In the genomic region with DNA sequence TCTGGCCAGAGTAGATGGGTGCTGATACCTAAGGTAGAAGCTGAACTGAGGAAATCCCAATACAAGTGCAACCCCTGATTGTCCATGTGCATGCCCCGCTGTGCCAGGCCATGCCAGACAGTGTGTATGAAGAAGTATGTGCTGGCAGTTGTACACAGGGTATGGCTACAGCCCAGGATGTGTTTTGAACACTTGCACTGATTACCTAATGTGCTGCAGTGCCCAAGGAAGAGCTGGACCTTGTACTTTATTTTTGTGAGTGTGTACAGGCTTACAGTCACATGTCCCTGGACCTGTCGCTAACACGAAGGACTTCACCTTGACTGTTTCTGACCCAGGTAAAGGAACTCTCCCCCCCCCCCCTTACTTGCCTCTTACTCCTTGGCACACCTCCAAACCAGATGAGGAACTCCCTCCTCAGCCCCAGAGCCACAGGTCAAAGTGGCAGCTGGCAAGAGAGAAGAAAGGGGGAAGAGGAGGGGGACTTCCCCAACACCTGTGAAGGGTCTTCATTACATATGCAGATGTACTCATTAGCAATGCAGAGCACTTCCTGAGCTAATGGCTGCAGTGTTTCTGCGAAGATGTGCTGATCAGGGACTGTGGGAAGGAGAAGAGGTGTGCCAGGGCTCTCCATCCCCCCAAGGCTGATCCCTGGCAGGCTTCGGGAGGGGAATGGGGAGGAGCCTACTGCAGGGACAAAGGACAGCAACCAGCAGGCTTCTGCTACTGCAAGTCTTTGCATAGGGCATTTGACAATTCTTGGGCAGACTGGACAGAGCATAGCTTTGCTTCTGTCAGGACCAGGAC, we compare ENCODE assay signal across 10 mouse cellular contexts. TPM values are rescaled to one million over a fixed set of nuclear protein-coding genes. Genes with fewer than 3 reads are reported as not detected.
A peak's percentile ranks its signal among the peaks of the same experiment; 100 is the strongest.
DNase-seq lines count a peak whose midpoint lies in the region; ATAC-seq and TF ChIP-seq lines count a peak whose summit lies in the region.
"Had no signal": no experiment of that assay in that cellular context is flagged by ENCODE, and none has a peak within 500 bp of the region (broad histone marks: within the 10 kb centered on the region; RNA-seq: fewer than 3 reads in every experiment).

No protein-coding gene starts in this region.

- no peaks in the 10 kb centered on the region for H3K36me3 ChIP-seq in kidney, embryonic 15.5 days
- no peaks in the 10 kb centered on the region for H3K36me3 ChIP-seq in stomach, postnatal 0 days (ENCODE audit: control insufficient read depth, insufficient read depth, low read length)
- H3K36me3 ChIP-seq: embryonic facial prominence, embryonic 15.5 days; liver, embryonic 15.5 days had no signal

- H3K9ac ChIP-seq in kidney, embryonic 15.5 days: 0 out of 2 replicates have a peak overlapping the region, but pooled peaks have one; percentile 14
- 0 out of 2 replicates have a peak overlapping the region, but pooled peaks have one; percentile 13 for H3K9ac ChIP-seq in stomach, postnatal 0 days (ENCODE audit: low read length)
- H3K9ac ChIP-seq: embryonic facial prominence, embryonic 15.5 days; liver, embryonic 15.5 days had no signal

- H3K4me3 ChIP-seq in kidney, embryonic 15.5 days (replicated peaks): no peak overlapping the region
- no peak overlapping the region for H3K4me3 ChIP-seq in stomach, postnatal 0 days (ENCODE audit: low read depth, low read length)
- H3K4me3 ChIP-seq: embryonic facial prominence, embryonic 15.5 days; liver, embryonic 15.5 days had no signal

- TF ChIP-seq EP300 in stomach, postnatal 0 days (optimal IDR thresholded peaks at IDR 0.05): no peak

- TF ChIP-seq CTCF in stomach, postnatal 0 days (IDR thresholded peaks at IDR 0.05; ENCODE audit: low read depth): no peak

- peak; percentile 40 for ATAC-seq in kidney, embryonic 15.5 days (replicated peaks; ENCODE audit: low FRiP score)
- ATAC-seq in stomach, postnatal 0 days (ENCODE audit: low FRiP score, low TSS enrichment): no peak

- 25% methylated on average over 5 of the region's 5 CpGs for WGBS in kidney, embryonic 15.5 days
- 37% methylated on average over 5 of the region's 5 CpGs for WGBS in stomach, postnatal 0 days

- H3K4me1 ChIP-seq in kidney, embryonic 15.5 days: peaks cover 43% of the 10 kb centered on the region
- H3K4me1 ChIP-seq in stomach, postnatal 0 days (replicated peaks; ENCODE audit: control insufficient read depth, insufficient read depth): peaks cover 3% of the 10 kb centered on the region; the same call in 1 of the 2 replicates
- H3K4me1 ChIP-seq: liver, embryonic 15.5 days had no signal

- peak; percentile 55 for DNase-seq in adrenal gland, postnatal 14 days
- DNase-seq in adrenal gland, postnatal 4 days (ENCODE audit: low spot score in 2 of 2): no peak
- peak; percentile 73 to 75 for DNase-seq in spleen, postnatal 36 days (ENCODE audit: low spot score in 2 of 2)
- no peak for DNase-seq in spleen, postnatal 14 days (ENCODE audit: low spot score in 2 of 2)
- no peak for DNase-seq in stomach, postnatal 0 days (ENCODE audit: low spot score)
- DNase-seq in gastrocnemius, adult 8-10 months (ENCODE audit: low spot score in 2 of 2): no peak
- DNase-seq in cerebellum, postnatal 25 days: no peak

- H3K4me2 ChIP-seq in kidney, embryonic 15.5 days: peak overlapping the region; percentile 21; the same call in 1 of the 2 replicates
- H3K4me2 ChIP-seq in stomach, postnatal 0 days (replicated peaks; ENCODE audit: low read depth): no peak overlapping the region
- H3K4me2 ChIP-seq: embryonic facial prominence, embryonic 15.5 days; liver, embryonic 15.5 days had no signal

- no peaks in the 10 kb centered on the region for H3K9me3 ChIP-seq in kidney, embryonic 15.5 days (replicated peaks)
- H3K9me3 ChIP-seq in stomach, postnatal 0 days (ENCODE audit: control insufficient read depth, low read length): no peaks in the 10 kb centered on the region
- H3K9me3 ChIP-seq: embryonic facial prominence, embryonic 15.5 days; liver, embryonic 15.5 days had no signal

- peaks cover 34% of the 10 kb centered on the region for H3K27me3 ChIP-seq in kidney, embryonic 15.5 days
- no peaks in the 10 kb centered on the region for H3K27me3 ChIP-seq in stomach, postnatal 0 days (ENCODE audit: control insufficient read depth, insufficient read depth, low read length)

- peak overlapping the region; percentile 78 for H3K27ac ChIP-seq in kidney, embryonic 15.5 days
- no peak overlapping the region for H3K27ac ChIP-seq in stomach, postnatal 0 days (replicated peaks)
- H3K27ac ChIP-seq: embryonic facial prominence, embryonic 15.5 days; liver, embryonic 15.5 days had no signal

RNA-seq across cellular contexts. Expression of a gene that starts 32.4 kb away (rescaled TPM):
- total RNA-seq in adrenal gland, postnatal 14 days (2021): 10.9 and 17.6 TPM in 2 replicates
- total RNA-seq in adrenal gland, postnatal 4 days (2021): 10 to 100 TPM; 17.7 to 19.0 TPM
- polyA plus RNA-seq in kidney, embryonic 15.5 days (2015; fragmentation: Nextera tagmentation; extraction: Ambion mirVana): 17.7 and 18.0 TPM in 2 replicates
- polyA plus RNA-seq in stomach, postnatal 0 days (2015; fragmentation: Nextera tagmentation; extraction: Ambion mirVana): 10.6 and 11.2 TPM in 2 replicates
- 10 to 100 TPM in 3 of 4 experiments, 1 to 10 TPM in 1; 10.0 to 19.3 (median 12.3) TPM for total RNA-seq in gastrocnemius, adult 8-10 months (2022)

Comparison
In these comparisons a context has a peak if more than half of its experiments do, and no peak if none do; other contexts are left out.
1. DNase-seq: peak in adrenal gland, postnatal 14 days (single experiment) and spleen, postnatal 36 days (2 of 2); none in adrenal gland, postnatal 4 days (0 of 2), spleen, postnatal 14 days (0 of 2), stomach, postnatal 0 days (single experiment), gastrocnemius, adult 8-10 months (0 of 2) and cerebellum, postnatal 25 days (0 of 2).